Mouse (Mus musculus) ovary, postnatal 10 days (tissue): ENCODE results near the gene Aanat.
"Not testable (repeated sequence)": the region's sequence is repeated elsewhere in the genome, so short reads cannot be mapped to it uniquely, and the experiment has no call there.

Experiments
- DNase-seq: peaks from one replicate; pipeline ENCODE4 v3.0.0; 2022; ENCODE audit warnings: low spot score

Aanat gene

GRCm38 (mm10) chr11:116611168-116611567 lies 24.9 kb downstream of the Aanat start:
- not testable (repeated sequence) for DNase-seq

GRCm38 (mm10) chr11:116611883-116612282 lies 25.7 kb downstream of the Aanat start:
- DNase-seq: no peak

DNA sequence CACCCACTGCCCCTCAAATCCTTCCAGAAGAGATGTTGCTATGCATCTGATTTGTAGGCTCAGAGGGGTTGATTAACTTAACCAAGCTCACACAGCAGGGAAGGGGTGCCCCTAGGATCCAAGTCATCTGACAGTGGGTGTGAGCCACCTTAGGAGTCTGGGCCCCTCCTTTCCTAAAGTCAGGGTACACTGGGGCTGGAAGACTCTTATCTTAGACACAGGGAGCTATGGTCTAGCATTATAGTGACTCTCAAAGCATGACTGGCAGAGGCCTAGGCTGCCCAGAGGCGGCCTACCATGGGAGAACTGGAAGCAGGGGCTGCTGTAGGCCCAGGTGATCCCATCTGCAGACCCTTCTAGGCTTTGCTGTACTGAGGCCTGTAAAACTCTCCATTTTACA lies 26.3 kb downstream of the Aanat start:
- DNase-seq: no peak

DNA sequence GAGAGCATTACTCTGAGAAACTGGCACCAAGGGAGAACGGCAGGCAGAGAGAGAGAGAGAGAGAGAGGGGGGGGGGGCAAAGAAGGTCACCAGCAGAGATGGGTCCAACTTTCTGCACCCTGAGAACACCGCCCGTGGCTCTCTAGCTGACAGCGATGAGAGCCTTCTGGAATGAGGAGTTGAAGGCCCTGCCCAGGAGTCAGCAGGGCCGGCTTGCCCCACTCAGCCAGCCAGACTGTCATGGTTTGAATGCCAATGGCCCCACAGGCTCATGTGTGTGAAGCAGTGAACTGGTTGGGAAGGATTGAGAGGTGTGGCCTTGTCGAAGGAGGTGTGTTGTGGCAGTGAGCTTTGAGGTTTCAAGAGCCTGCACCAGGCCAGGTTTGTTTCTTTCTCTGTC lies 27.0 kb downstream of the Aanat start:
- no peak for DNase-seq

- DNase-seq: no peak
These were observed 29.7 kb downstream of the Aanat start for GRCm38 (mm10) chr11:116615735-116616437.

DNA sequence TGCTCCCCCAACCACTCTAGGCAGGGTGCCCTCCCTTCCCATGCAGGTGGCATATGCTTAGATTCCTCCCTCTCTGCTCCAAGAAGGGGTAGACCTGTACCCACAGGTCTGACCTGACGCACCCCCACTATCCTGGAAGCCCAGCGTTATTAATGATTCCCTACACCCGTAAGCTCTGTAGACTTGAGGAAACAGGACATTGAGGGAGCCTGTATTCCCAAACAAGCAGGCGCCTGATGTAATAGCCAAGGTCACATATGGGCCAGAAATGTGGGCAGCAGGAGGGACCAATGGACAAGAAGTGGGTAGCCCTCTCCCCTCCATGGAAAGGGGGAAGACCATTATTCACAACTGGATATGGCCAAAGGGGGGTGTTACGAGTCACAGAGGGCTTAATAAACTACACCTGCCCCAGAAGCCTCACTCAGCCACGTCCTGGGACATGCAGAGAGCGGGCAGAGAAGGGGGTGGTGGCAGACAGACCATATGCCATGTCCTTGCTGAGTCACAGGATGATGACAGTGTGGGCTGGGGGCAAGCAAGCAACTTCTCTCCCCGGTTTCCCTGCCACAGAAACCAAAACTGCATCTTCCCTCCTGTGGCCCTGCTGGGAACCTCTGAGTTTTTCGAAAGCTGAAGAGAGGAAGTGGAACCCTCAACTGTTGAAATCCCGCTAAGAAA lies 30.3 kb downstream of the Aanat start:
- no peak for DNase-seq

GRCm38 (mm10) chr11:116617641-116618040 lies 31.4 kb downstream of the Aanat start:
- DNase-seq: no peak

GRCm38 (mm10) chr11:116618666-116619065 lies 32.4 kb downstream of the Aanat start:
- no peak for DNase-seq

- DNase-seq: no peak
These were observed 32.9 kb downstream of the Aanat start for GRCm38 (mm10) chr11:116619156-116619555.

- DNase-seq: no peak
These were observed 33.3 kb downstream of the Aanat start for GRCm38 (mm10) chr11:116619561-116619960.

GRCm38 (mm10) chr11:116620073-116620472 lies 33.8 kb downstream of the Aanat start:
- DNase-seq: no peak

DNA sequence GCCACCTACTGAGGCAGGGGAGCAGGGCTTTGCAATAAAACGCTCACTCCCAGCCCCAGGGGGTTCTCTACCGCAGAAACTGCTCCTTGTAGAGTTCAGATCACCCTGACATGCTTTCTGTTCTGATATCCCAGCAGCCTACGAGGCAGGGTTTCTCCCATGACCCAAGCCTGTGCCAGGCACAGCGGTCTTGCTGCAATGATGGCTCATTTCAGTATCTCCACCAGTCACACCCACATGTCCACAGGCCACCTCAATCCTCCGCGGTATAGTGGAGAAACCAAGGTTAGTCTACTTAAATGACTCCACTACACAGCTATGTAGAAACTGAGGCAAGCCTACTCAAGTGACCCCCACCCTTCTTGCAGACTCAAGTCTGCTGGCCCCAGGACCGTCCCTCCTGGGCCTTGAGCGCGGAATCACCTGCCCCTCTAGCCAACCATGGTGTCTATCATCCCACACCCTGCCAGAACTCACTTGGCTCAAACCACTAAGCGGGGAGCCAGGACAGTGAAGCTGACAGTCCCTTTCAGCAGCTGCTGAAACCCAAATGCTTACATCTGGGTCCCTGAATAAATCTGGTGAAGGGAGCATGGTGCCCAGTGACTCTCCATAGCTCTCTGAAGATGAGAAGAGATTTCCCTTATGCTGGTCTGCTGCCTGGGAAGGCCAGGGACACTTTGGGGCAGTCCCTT lies 34.5 kb downstream of the Aanat start:
- DNase-seq: no peak

GRCm38 (mm10) chr11:116621258-116621704 lies 35.0 kb downstream of the Aanat start:
- DNase-seq: no peak

DNA sequence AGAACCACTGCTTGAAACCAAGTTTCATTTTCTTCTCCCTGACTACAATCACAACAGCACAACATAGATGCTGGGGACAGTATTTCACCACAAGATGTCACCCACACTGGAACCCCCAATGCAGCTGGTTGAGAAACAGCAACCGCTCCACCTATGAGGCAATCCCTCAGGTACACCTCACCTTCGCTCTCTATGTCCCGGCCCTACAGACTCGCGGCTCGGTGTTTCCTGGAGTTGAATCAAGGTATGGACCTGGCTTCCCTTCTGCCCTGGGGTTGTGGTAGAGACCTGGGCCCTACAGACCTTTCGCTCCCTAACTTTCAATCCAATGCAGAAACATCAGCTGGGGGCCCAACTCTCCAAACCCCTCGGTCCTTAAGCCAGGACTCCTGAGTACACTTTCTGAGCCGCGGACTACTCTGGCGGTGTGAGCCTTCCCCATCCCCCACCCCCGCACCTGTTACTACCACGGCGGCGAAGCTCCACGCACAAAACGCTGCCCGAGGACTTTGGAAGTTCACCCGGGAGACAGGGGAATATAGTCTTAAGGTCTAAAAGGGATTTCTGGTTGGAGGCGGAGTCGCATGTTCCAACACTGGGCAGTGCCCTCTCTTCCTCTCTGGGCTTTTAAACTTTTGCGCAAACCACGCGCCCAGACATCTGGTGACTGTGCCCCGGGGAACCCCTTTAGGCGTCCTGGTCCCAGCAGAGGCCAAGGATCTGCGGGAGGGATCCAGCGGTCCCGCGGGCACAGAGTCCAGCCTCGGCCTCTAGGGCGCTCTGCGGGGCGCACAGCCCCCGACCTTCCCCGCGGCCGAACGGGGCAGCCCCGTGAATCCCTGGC lies 37.3 kb downstream of the Aanat start:
- no peak for DNase-seq

- DNase-seq: no peak
These were observed 38.0 kb downstream of the Aanat start for GRCm38 (mm10) chr11:116624131-116624832.

DNA sequence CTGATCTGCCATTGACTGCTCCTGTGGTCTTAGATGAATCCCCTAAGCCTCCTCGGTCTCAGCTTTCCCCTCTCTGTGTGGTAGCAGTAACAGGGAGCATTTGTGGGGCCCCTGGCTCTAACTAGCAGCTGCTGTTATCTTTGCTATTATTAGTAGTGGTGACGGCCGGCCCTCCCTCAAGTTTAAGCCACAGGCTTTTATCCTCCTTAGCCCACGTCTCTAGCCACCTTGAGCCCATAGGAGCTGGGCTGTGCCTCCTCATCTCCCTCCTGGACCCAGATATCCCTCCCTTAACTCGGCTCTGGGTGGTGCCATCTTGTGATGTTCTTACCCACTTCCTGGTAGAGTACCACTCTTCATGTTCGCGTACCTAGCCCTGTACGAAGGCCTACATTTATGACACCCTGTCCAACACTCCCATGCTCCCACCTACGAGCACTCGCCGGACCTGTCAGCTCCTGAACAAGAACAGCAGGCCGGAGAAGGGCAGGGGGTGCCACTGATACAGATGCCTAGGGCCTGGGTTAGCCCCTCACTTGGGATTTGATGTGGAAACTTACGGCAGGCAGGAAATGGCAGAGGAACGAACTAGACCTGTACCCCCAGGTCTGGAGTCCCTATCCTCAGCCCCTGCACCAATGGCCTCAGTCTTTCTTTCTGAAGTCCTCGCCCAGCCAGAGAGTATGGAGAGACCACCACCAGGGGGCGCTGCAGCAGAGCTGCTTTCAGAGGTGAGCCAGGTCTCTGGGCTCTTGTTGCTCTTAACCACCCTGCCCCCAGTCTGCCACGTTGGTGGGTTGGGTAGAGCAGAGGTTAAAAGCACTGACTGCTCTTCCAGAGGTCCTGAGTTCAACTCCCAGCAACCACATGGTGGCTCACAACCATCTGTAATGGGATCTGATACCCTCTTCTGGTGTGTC lies 39.1 kb downstream of the Aanat start:
- no peak for DNase-seq

DNA sequence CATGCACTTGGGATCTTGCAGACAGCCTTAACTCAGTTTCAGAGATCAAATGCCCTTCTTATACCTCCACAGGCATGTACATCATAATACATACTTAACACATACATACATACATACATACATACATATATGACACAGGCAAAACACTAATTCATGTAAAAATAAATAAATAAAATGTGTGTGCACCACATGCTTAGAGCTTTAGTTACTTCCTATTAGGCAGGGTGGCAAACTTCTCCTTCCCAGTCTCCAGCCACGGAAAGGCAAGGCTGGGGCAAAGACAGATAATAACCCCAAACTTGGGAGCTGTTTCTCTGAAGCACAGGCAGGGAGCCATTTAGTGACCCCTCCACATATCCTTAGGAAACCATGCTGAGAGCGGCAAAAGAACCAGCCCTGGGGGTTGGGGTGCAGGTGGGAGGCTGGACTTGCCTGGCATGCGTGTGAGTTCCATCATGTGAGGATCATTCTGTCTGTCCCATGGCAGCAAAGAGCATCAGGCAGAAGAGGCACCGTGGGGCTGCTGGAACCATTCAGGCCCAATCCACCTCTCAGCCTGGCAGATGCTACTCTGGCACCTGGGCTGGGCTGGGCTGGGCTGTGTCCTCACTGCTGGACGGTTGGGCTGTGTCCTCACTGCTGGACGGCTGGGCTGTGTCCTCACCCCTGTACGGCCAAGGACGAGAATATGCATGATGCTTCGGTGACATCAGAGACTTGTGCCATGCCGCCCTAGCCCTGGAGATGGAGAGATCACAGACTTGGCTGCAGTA lies 40.3 kb downstream of the Aanat start, which contains the start of gene Rhbdf2:
Gene Rhbdf2, minus strand, starts transcription at position 721 of the 773 bp plus-strand sequence.
- no peak for DNase-seq

DNA sequence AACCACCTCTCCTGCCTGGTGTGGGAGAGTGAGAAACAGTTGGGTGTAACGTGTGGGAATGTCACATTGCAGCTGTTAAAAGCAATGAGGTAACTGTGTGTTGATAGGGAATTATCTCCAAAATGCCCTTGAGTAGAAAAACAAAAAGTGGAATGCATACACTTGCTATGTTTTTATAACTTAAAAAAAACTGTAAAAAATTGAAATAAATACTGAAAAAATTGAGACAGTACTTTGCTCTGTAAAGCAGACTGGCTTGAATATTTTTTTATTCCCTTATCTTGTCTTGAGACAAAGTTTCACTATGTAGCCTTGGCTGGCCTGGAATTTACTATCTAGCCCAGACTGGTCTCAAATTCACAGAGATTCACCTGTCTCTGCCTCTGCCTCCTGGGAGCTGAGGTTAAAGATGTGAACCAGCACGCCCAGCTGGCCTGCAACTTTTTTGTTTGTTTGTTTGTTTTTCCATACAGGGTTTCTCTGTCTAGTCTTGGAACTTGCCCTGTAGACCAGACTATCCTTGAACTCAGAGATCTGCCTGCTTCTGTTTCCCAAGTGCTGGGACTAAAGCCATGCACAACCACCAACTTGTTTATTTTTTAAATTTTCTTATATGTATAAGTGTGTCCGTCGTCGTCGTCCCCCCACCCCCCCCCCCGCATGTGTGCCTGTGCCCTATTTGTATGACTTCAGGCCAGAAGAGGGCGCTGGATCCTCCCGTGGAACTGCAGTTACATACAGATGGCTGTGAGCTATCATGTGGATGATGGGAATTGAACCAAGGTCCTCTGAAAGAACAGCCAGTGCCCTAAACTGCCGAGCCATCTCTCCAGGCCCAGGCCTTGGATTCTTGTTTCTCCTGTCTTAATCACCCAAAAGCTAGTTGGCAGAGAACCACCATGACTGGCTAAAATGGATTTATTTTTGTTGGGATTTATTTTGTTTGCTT lies 41.1 kb downstream of the Aanat start:
- no peak for DNase-seq
